Mouse (Mus musculus) heart, postnatal 0 days (tissue): ENCODE results near the gene Pcdh9. TPM values are rescaled to one million over a fixed set of nuclear protein-coding genes. Genes with fewer than 3 reads are reported as not detected.

Source experiments
- ATAC-seq: fragments of 200-750 bp; cut with Nextera tagmentation; 2 replicates; pipeline ENCODE4 v1.8.0; 2017; ENCODE audit warnings: low read depth, moderate number of reproducible peaks, moderate library complexity; ENCODE audit not compliant: insufficient read depth
- DNase-seq: peaks from one replicate; pipeline ENCODE4 v3.0.0-alpha.2; 2016; ENCODE audit warnings: low spot score
- H3K27ac ChIP-seq: fragments of 300-500 bp; sonication (generic); 2 replicates; pipeline ENCODE4 v1.5.1; 2014; ENCODE audit warnings: low read depth, mild to moderate bottlenecking
- H3K27me3 ChIP-seq: fragments of 300-500 bp; sonication (generic); 2 replicates; pipeline ENCODE4 v1.6.1; 2014; ENCODE audit warnings: low read length, mixed read lengths; ENCODE audit not compliant: control insufficient read depth, insufficient read depth
- H3K36me3 ChIP-seq: fragments of 300-500 bp; sonication (generic); replicated peaks from 2 replicates; pipeline ENCODE4 v1.6.1; 2014; ENCODE audit warnings: low read length, mixed read lengths; ENCODE audit not compliant: control insufficient read depth, insufficient read depth
- H3K4me1 ChIP-seq: fragments of 300-500 bp; sonication (generic); 2 replicates; pipeline ENCODE4 v1.6.1; 2014; ENCODE audit warnings: antibody characterized with exemption; ENCODE audit not compliant: control insufficient read depth, insufficient read depth
- H3K4me2 ChIP-seq: fragments of 300-500 bp; sonication (generic); 2 replicates; pipeline ENCODE4 v1.6.1; 2014; ENCODE audit warnings: low read depth, mild to moderate bottlenecking, low read length, moderate library complexity
- H3K4me3 ChIP-seq: fragments of 300-500 bp; sonication (generic); 2 replicates; pipeline ENCODE4 v1.5.1; 2014; ENCODE audit warnings: low read depth, low read length
- H3K9ac ChIP-seq: fragments of 300-500 bp; sonication (generic); replicated peaks from 2 replicates; pipeline ENCODE4 v1.6.1; 2014; ENCODE audit warnings: low read depth, low read length, mixed read lengths
- H3K9me3 ChIP-seq: fragments of 300-500 bp; sonication (generic); replicated peaks from 2 replicates; pipeline ENCODE4 v1.6.1; 2016; ENCODE audit warnings: low read length; ENCODE audit not compliant: control insufficient read depth
- CTCF ChIP-seq: IDR thresholded peaks from 2 replicates; pipeline ENCODE4 v1.5.1; 2016; ENCODE audit warnings: antibody characterized with exemption, control low read depth, low read depth
- EP300 ChIP-seq: IDR thresholded peaks from 2 replicates; pipeline ENCODE4 v1.6.1; 2016; ENCODE audit warnings: antibody characterized with exemption, low read depth
- WGBS: fragments of 180-500 bp; shearing (Covaris S2); extraction: QIAGEN DNeasy Blood & Tissue Kit; methylation state at CpG from one replicate; pipeline ENCODE4 v1.1.7; 2014; 5-methylcytosine and 5-hydroxymethylcytosine counted together
- polyA plus RNA-seq: library from polyadenylated mRNA; unstranded; fragments of >200 nt; fragmentation: Nextera tagmentation; extraction: Ambion mirVana; gene quantifications from 2 replicates; pipeline ENCODE4 v1.2.1, GENCODE M21; 2015
- total RNA-seq: library from RNA; depleted of rRNA; stranded (reverse); fragments of >200 nt; gene quantifications from 2 replicates; pipeline ENCODE4 v1.2.3, GENCODE M21; 2014; ENCODE audit warnings: low replicate concordance

Gene Pcdh9
- total and polyA plus RNA-seq, 2 experiments from 2014 or later, result 0.88 to 2.6 TPM

GRCm38 (mm10) chr14:93415496-93415895, 475.0 kb downstream of the Pcdh9 start:
- Histone ChIP-seq H3K4me3 (no peak overlapping the region), H3K4me1 (no peaks in the 10 kb centered on the region), H3K9me3 (no peaks in the 10 kb centered on the region), H3K36me3 (no peaks in the 10 kb centered on the region), H3K4me2 (no peak overlapping the region), H3K27me3 (no peaks in the 10 kb centered on the region), H3K9ac (no peak overlapping the region), H3K27ac (no peak overlapping the region)
- DNase-seq (no peak), ATAC-seq (no peak)
- 62% methylated on average over 2 of the region's 2 CpGs for WGBS
- TF ChIP-seq EP300 (no peak), CTCF (no peak)

GRCm38 (mm10) chr14:93409314-93409713, 481.2 kb downstream of the Pcdh9 start:
- no peak for ATAC-seq

DNA sequence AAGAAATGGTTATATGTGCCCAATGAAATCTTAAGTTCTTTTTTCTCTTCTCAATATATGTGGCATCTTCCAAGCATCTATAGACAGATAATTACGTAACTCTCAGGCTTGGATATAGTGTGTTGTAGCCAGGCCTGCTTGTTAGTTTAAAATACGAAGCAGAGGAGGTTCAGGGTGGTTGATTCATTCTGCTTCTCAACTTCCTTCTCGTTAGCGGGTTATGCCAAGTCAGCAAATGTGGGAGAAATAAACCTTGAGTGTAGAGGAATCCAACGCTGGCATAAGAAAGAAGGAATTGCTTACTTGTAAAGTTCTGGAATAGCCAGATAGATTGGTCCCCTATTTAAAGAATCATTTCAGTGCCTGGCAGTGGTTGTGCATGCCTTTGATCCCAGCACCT, 482.7 kb downstream of the Pcdh9 start:
- H3K27ac ChIP-seq, result no peak overlapping the region
- H3K4me2 ChIP-seq, result no peak overlapping the region
- H3K27me3 ChIP-seq, result no peaks in the 10 kb centered on the region
- ATAC-seq (no peak), DNase-seq (no peak)
- no peaks in the 10 kb centered on the region for H3K4me1 ChIP-seq
- no peaks in the 10 kb centered on the region for H3K36me3 ChIP-seq
- no peak overlapping the region for H3K9ac ChIP-seq
- no peaks in the 10 kb centered on the region for H3K9me3 ChIP-seq
- TF ChIP-seq EP300 (no peak), CTCF (no peak)
- no peak overlapping the region for H3K4me3 ChIP-seq
- 82% methylated on average over 5 of the region's 5 CpGs for WGBS

More at GRCm38 (mm10) chr14:93409314-93409713, 481.2 kb downstream of the Pcdh9 start:
- Histone ChIP-seq H3K9ac (no peak overlapping the region), H3K4me2 (no peak overlapping the region), H3K4me1 (no peaks in the 10 kb centered on the region), H3K27ac (no peak overlapping the region), H3K9me3 (no peaks in the 10 kb centered on the region), H3K27me3 (no peaks in the 10 kb centered on the region), H3K4me3 (no peak overlapping the region), H3K36me3 (no peaks in the 10 kb centered on the region)
- TF ChIP-seq EP300, result no peak
- no peak for TF ChIP-seq CTCF
- no peak for DNase-seq
- 88% methylated on average over 1 of the region's 1 CpGs for WGBS

- DNase-seq (no peak), ATAC-seq (no peak)
- Histone ChIP-seq H3K4me2 (no peak overlapping the region), H3K4me3 (no peak overlapping the region), H3K36me3 (no peaks in the 10 kb centered on the region), H3K4me1 (no peaks in the 10 kb centered on the region), H3K9me3 (no peaks in the 10 kb centered on the region), H3K9ac (no peak overlapping the region), H3K27me3 (no peaks in the 10 kb centered on the region), H3K27ac (no peak overlapping the region)
- 66% methylated on average over 2 of the region's 2 CpGs for WGBS
- TF ChIP-seq EP300, result no peak
Observed at GRCm38 (mm10) chr14:93385090-93385489, 505.4 kb downstream of the Pcdh9 start.

- Histone ChIP-seq H3K9ac (no peak overlapping the region), H3K4me2 (no peak overlapping the region), H3K9me3 (no peaks in the 10 kb centered on the region), H3K27me3 (no peaks in the 10 kb centered on the region), H3K4me3 (no peak overlapping the region), H3K36me3 (no peaks in the 10 kb centered on the region), H3K4me1 (no peaks in the 10 kb centered on the region), H3K27ac (no peak overlapping the region)
- WGBS, result 36% methylated on average over 4 of the region's 4 CpGs
- ATAC-seq (no peak), DNase-seq (no peak)
- TF ChIP-seq CTCF (peak; percentile 47), EP300 (no peak)
Observed at GRCm38 (mm10) chr14:93381163-93381562, 509.3 kb downstream of the Pcdh9 start.

DNA sequence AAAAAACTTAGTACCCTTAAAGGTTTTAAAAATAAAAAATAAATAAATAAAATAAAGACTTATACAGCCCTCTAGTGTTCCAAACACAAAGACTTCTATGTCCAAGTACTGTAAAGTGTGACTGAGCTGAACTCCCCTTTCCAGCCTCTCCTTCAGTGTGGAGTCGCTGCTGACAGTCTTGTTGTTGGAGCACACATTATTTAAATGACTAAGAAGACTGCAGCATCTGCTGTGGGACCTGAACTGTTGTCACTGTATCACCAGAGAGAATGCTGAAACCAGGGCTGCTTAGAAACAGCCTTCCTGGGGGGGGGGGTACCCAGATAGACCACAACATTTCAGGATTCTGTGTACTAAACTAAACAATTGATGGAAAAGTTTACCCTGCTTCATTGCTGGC, 509.7 kb downstream of the Pcdh9 start:
- TF ChIP-seq EP300 (no peak), CTCF (no peak)
- no peak overlapping the region for H3K9ac ChIP-seq
- WGBS, result 35% methylated on average over 1 of the region's 1 CpGs
- ATAC-seq, result no peak
- no peaks in the 10 kb centered on the region for H3K36me3 ChIP-seq
- no peak overlapping the region for H3K4me2 ChIP-seq
- no peaks in the 10 kb centered on the region for H3K27me3 ChIP-seq
- no peak for DNase-seq
- no peak overlapping the region for H3K4me3 ChIP-seq
- H3K9me3 ChIP-seq, result no peaks in the 10 kb centered on the region
- H3K27ac ChIP-seq, result no peak overlapping the region
- H3K4me1 ChIP-seq, result no peaks in the 10 kb centered on the region
